Mouse (Mus musculus): ENCODE data around the gene Cadm1.

- TF ChIP-seq CTCF (IDR thresholded peaks at IDR 0.05; ENCODE audit: low read depth) (no peak), EP300 (IDR thresholded peaks at IDR 0.05; ENCODE audit: low read depth) (no peak)
Measured at GRCm38 (mm10) chr9:47661611-47662010, 131.6 kb downstream of the Cadm1 start.
